ENCODE assay signal across 28 mouse cellular contexts in genomic region chr1:134347791-134348190, GRCm38 (mm10). TPM values are rescaled to one million over a fixed set of nuclear protein-coding genes. Genes with fewer than 3 reads are reported as not detected.
DNase-seq lines count a peak whose midpoint lies in the region; ATAC-seq lines count a peak whose summit lies in the region.
"Had no signal": no experiment of that assay in that cellular context is flagged by ENCODE, and none has a peak within 500 bp of the region (broad histone marks: within the 10 kb centered on the region; RNA-seq: fewer than 3 reads in every experiment).

No protein-coding gene starts in this region.

- peaks cover 18% of the 10 kb centered on the region for H3K36me3 ChIP-seq in midbrain, embryonic 11.5 days (ENCODE audit: control insufficient read depth, insufficient read depth, low read length)
- peaks cover 68% of the 10 kb centered on the region for H3K36me3 ChIP-seq in midbrain, embryonic 10.5 days

- DNase-seq in heart, adult 11 months = peak; percentile 60
- no peak for DNase-seq in heart, postnatal 4 days
- peak; percentile 81 for DNase-seq in midbrain, embryonic 11.5 days (ENCODE audit: low spot score, missing footprints)
- DNase-seq in midbrain, embryonic 10.5 days (ENCODE audit: low spot score) = no peak
- peak; percentile 26 for DNase-seq in testis, postnatal 10 days (ENCODE audit: low spot score)
- DNase-seq in testis, postnatal 14 days (ENCODE audit: low spot score) = no peak
- peak; percentile 56 for DNase-seq in MN1 (ENCODE audit: low spot score)
- DNase-seq: adrenal gland, adult 2 months; adrenal gland, adult 8-10 months; adrenal gland, postnatal 10 days; adrenal gland, postnatal 14 days; adrenal gland, postnatal 25 days; adrenal gland, postnatal 36 days; B cell, adult 2 months; cerebellum, adult 11 months; cerebellum, adult 11-12 months; cerebellum, adult 18-20 months had no signal

- no peak overlapping the region for H3K4me3 ChIP-seq in midbrain, embryonic 11.5 days (ENCODE audit: low read depth, low read length)
- H3K4me3 ChIP-seq in midbrain, embryonic 10.5 days = no peak overlapping the region

- H3K9ac ChIP-seq in midbrain, embryonic 11.5 days (ENCODE audit: low read length) = no peak overlapping the region

- H3K4me2 ChIP-seq in midbrain, embryonic 11.5 days = no peak overlapping the region

- H3K9me3 ChIP-seq in midbrain, embryonic 11.5 days (ENCODE audit: control insufficient read depth, low read length) = no peaks in the 10 kb centered on the region
- no peaks in the 10 kb centered on the region for H3K9me3 ChIP-seq in midbrain, embryonic 10.5 days (replicated peaks)

- ATAC-seq in midbrain, embryonic 11.5 days (ENCODE audit: low FRiP score) = no peak
- no peak for ATAC-seq in megakaryocyte progenitor cell, adult 5-6 weeks (replicated peaks; ENCODE audit: poor library complexity)
- ATAC-seq: activated CD4-positive, CD25-positive, alpha-beta regulatory T cell, adult 4 months; CD4-positive, CD25-positive, alpha-beta regulatory T cell, adult 4 months; Patski had no signal

- peaks cover 9% of the 10 kb centered on the region for H3K4me1 ChIP-seq in midbrain, embryonic 11.5 days (ENCODE audit: control insufficient read depth, insufficient read depth, low read length)
- H3K4me1 ChIP-seq in midbrain, embryonic 10.5 days = peaks cover 22% of the 10 kb centered on the region

- H3K27ac ChIP-seq in midbrain, embryonic 11.5 days (ENCODE audit: low read depth, low read length) = no peak overlapping the region
- no peak overlapping the region for H3K27ac ChIP-seq in midbrain, embryonic 10.5 days (replicated peaks)

- 89% methylated on average over 9 of the region's 9 CpGs for WGBS in midbrain, embryonic 11.5 days
- WGBS in midbrain, embryonic 10.5 days = 92% methylated on average over 9 of the region's 9 CpGs

- no peaks in the 10 kb centered on the region for H3K27me3 ChIP-seq in midbrain, embryonic 11.5 days (ENCODE audit: control insufficient read depth, insufficient read depth, low read length)
- peaks cover 12% of the 10 kb centered on the region for H3K27me3 ChIP-seq in midbrain, embryonic 10.5 days (ENCODE audit: low read depth, poor library complexity, severe bottlenecking)
- H3K27me3 ChIP-seq: CH12.LX, Patski had no signal

RNA-seq across cellular contexts. Expression of gene Tmem183a, which starts 14.0 kb away (rescaled TPM):
- total RNA-seq in heart, postnatal 4 days (2021) = 10 to 100 TPM; 33.8 to 42.5 TPM
- polyA plus RNA-seq in midbrain, embryonic 11.5 days (2014; fragmentation: Nextera tagmentation; extraction: Ambion mirVana) = 128 and 137 TPM in 2 replicates
- 122 and 128 TPM in 2 replicates for polyA plus RNA-seq in midbrain, embryonic 10.5 days (2016; fragmentation: Nextera tagmentation; extraction: Ambion mirVana)
- total RNA-seq in megakaryocyte progenitor cell, adult 5-6 weeks (2015) = 42.1 and 45.9 TPM in 2 replicates
- 43.3 and 71.6 TPM in 2 replicates for total RNA-seq in megakaryocyte progenitor cell, adult 5-6 weeks (2017)

RNA-seq across cellular contexts. Expression of gene Ppfia4, which starts 15.1 kb away (rescaled TPM):
- 1 to 10 TPM; 7.3 to 9.2 TPM for total RNA-seq in heart, postnatal 4 days (2021)
- 1.9 and 2.6 TPM in 2 replicates for polyA plus RNA-seq in midbrain, embryonic 11.5 days (2014; fragmentation: Nextera tagmentation; extraction: Ambion mirVana)
- polyA plus RNA-seq in midbrain, embryonic 10.5 days (2016; fragmentation: Nextera tagmentation; extraction: Ambion mirVana) = 2.0 and 3.5 TPM in 2 replicates
- 3.1 and 6.1 TPM in 2 replicates for total RNA-seq in megakaryocyte progenitor cell, adult 5-6 weeks (2015)
- total RNA-seq in megakaryocyte progenitor cell, adult 5-6 weeks (2017) = 5.3 and 6.5 TPM in 2 replicates
- total RNA-seq: MEL had no signal

RNA-seq across cellular contexts. Expression of gene 4933406M09Rik, which starts 37.9 kb away (rescaled TPM):
- not detected for total RNA-seq in heart, postnatal 4 days (2021)
- polyA plus RNA-seq in midbrain, embryonic 11.5 days (2014; fragmentation: Nextera tagmentation; extraction: Ambion mirVana) = not detected in 2 replicates
- polyA plus RNA-seq in midbrain, embryonic 10.5 days (2016; fragmentation: Nextera tagmentation; extraction: Ambion mirVana) = not detected in 2 replicates
- not detected in 2 replicates for total RNA-seq in megakaryocyte progenitor cell, adult 5-6 weeks (2015)
- not detected in 2 replicates for total RNA-seq in megakaryocyte progenitor cell, adult 5-6 weeks (2017)
- total RNA-seq: adrenal gland, adult 18-20 months; adrenal gland, adult 2 months; adrenal gland, adult 8-10 months; adrenal gland, postnatal 10 days; adrenal gland, postnatal 14 days; adrenal gland, postnatal 25 days; adrenal gland, postnatal 36 days; adrenal gland, postnatal 4 days; CH12.LX; MEL had no signal
- polyA plus RNA-seq: activated CD4-positive, CD25-positive, alpha-beta regulatory T cell, adult 4 months; adrenal gland, adult 2 months; brain, embryonic 14.5 days; C2C12; CD4-positive, CD25-positive, alpha-beta regulatory T cell, adult 4 months; G1E; Patski had no signal

RNA-seq across cellular contexts. Expression of gene Cyb5r1, which starts 57.6 kb away (rescaled TPM):
- total RNA-seq in heart, postnatal 4 days (2021) = 10 to 100 TPM; 31.0 to 31.1 TPM
- polyA plus RNA-seq in midbrain, embryonic 11.5 days (2014; fragmentation: Nextera tagmentation; extraction: Ambion mirVana) = 17.5 and 19.3 TPM in 2 replicates
- polyA plus RNA-seq in midbrain, embryonic 10.5 days (2016; fragmentation: Nextera tagmentation; extraction: Ambion mirVana) = 24.5 and 27.9 TPM in 2 replicates
- 45.6 and 45.9 TPM in 2 replicates for total RNA-seq in megakaryocyte progenitor cell, adult 5-6 weeks (2015)
- 22.2 and 25.3 TPM in 2 replicates for total RNA-seq in megakaryocyte progenitor cell, adult 5-6 weeks (2017)

RNA-seq across cellular contexts. Expression of gene Myog, which starts 58.0 kb away (rescaled TPM):
- total RNA-seq in heart, postnatal 4 days (2021) = under 1 TPM; 0.48 to 0.52 TPM
- not detected in 2 replicates for polyA plus RNA-seq in midbrain, embryonic 11.5 days (2014; fragmentation: Nextera tagmentation; extraction: Ambion mirVana)
- 0.07 TPM in 1 of 2 replicates, not detected in the other for polyA plus RNA-seq in midbrain, embryonic 10.5 days (2016; fragmentation: Nextera tagmentation; extraction: Ambion mirVana)
- not detected in 2 replicates for total RNA-seq in megakaryocyte progenitor cell, adult 5-6 weeks (2015)
- total RNA-seq in megakaryocyte progenitor cell, adult 5-6 weeks (2017) = not detected in 2 replicates
- total RNA-seq: adrenal gland, adult 18-20 months; adrenal gland, adult 2 months; adrenal gland, adult 8-10 months; adrenal gland, postnatal 14 days; adrenal gland, postnatal 25 days; adrenal gland, postnatal 36 days; CH12.LX; G1E; MEL had no signal
- polyA plus RNA-seq: activated CD4-positive, CD25-positive, alpha-beta regulatory T cell, adult 4 months; adrenal gland, adult 2 months; CD4-positive, CD25-positive, alpha-beta regulatory T cell, adult 4 months; G1E; Patski had no signal

Comparison
In these comparisons a context has a peak if more than half of its experiments do, and no peak if none do; other contexts are left out.
1. DNase-seq: peak in heart, adult 11 months (single experiment), midbrain, embryonic 11.5 days (single experiment), testis, postnatal 10 days (single experiment) and MN1 (single experiment); none in heart, postnatal 4 days (single experiment), midbrain, embryonic 10.5 days (single experiment) and testis, postnatal 14 days (single experiment).